Mouse (Mus musculus): ENCODE measurements at regions not wholly inside any gene's neighbourhood (a gene's known extent, or its start where the extent isn't known, plus 50 kb on each side); places are given as distances from the start of the nearest gene placed in this dataset.

GRCm38 (mm10) chr14:68246966-68247365 lies 1047.1 kb downstream of the Synb start:
- no peak for TF ChIP-seq CTCF (IDR thresholded peaks at IDR 0.05; ENCODE audit: low read depth)
- TF ChIP-seq EP300 (IDR thresholded peaks at IDR 0.05; ENCODE audit: low read depth), result no peak
